Mouse (Mus musculus) liver, embryonic 15.5 days (tissue): ENCODE measurements around the gene Serpina3b. TPM values are rescaled to one million over a fixed set of nuclear protein-coding genes. Genes with fewer than 3 reads are reported as not detected.

ENCODE experiments used
- ATAC-seq: fragments of 200-750 bp; cut with Nextera tagmentation; 2 replicates; pipeline ENCODE4 v1.8.0; 2017; ENCODE audit warnings: moderate number of reproducible peaks, mild to moderate bottlenecking, moderate library complexity; ENCODE audit not compliant: insufficient read depth
- H3K27ac ChIP-seq: fragments of 300-500 bp; sonication (generic); replicated peaks from 2 replicates; pipeline ENCODE4 v1.5.1; 2015; ENCODE audit warnings: mild to moderate bottlenecking, inconsistent platforms
- H3K27me3 ChIP-seq: fragments of 300-500 bp; sonication (generic); 2 replicates; pipeline ENCODE4 v1.6.1; 2015; ENCODE audit warnings: mild to moderate bottlenecking, inconsistent platforms
- H3K36me3 ChIP-seq: fragments of 300-500 bp; sonication (generic); replicated peaks from 2 replicates; pipeline ENCODE4 v1.6.1; 2015; ENCODE audit warnings: moderate library complexity, mild to moderate bottlenecking, inconsistent platforms
- H3K4me1 ChIP-seq: fragments of 300-500 bp; sonication (generic); replicated peaks from 2 replicates; pipeline ENCODE4 v1.6.1; 2015; ENCODE audit warnings: inconsistent platforms
- H3K4me2 ChIP-seq: fragments of 300-500 bp; sonication (generic); 2 replicates; pipeline ENCODE4 v1.6.1; 2015; ENCODE audit warnings: moderate library complexity, mild to moderate bottlenecking, inconsistent platforms
- H3K4me3 ChIP-seq: fragments of 300-500 bp; sonication (generic); replicated peaks from 2 replicates; pipeline ENCODE4 v1.5.1; 2015; ENCODE audit warnings: mild to moderate bottlenecking, inconsistent platforms
- H3K9ac ChIP-seq: fragments of 300-500 bp; sonication (generic); 2 replicates; pipeline ENCODE4 v1.6.1; 2015; ENCODE audit warnings: moderate library complexity, mild to moderate bottlenecking, inconsistent platforms
- H3K9me3 ChIP-seq: fragments of 300-500 bp; sonication (generic); replicated peaks from 2 replicates; pipeline ENCODE4 v1.6.1; 2016; ENCODE audit warnings: inconsistent platforms
- WGBS: fragments of 180-500 bp; shearing (Covaris S2); methylation state at CpG from one replicate; pipeline ENCODE4 v1.1.7; 2015; ENCODE audit warnings: mixed read lengths; ENCODE audit not compliant: insufficient replicate concordance; 5-methylcytosine and 5-hydroxymethylcytosine counted together
- polyA plus RNA-seq: library from polyadenylated mRNA; unstranded; fragments of >200 nt; fragmentation: Nextera tagmentation; extraction: Ambion mirVana; gene quantifications from 2 replicates; pipeline ENCODE4 v1.2.1, GENCODE M21; 2015

The Serpina3b gene
- polyA plus RNA-seq, 1 experiment from 2014 or later = 0.13 TPM

DNA sequence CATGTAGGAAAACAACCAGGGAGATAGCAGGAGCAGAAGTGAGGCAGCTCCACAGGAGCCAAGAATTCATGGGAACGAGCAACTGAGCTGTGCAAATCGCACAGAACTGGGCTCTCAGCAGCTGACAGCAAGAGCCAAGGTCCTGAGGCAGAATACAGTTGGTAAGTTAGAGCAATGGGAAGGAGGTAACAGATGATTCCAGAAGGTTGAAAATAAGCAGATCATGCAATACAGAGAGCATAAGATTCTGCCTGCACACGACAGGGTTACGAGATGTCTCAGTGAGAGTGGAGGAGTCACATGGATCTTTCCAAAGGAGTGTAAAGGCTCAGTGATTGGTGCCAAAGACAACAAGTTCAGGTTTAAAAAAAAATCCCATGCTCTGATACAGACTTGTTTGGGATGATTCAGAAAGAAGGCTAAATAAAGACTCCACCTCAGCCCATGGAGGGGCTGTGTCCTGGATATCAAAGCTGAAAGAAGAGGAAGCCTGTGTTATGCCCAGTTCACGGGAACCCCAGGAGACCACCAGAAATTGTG is 2.7 kb upstream of the Serpina3b start:
- Histone ChIP-seq H3K27me3 (no peaks in the 10 kb centered on the region), H3K9me3 (no peaks in the 10 kb centered on the region), H3K4me3 (no peak overlapping the region), H3K4me1 (no peaks in the 10 kb centered on the region), H3K36me3 (no peaks in the 10 kb centered on the region), H3K4me2 (no peak overlapping the region), H3K9ac (no peak overlapping the region), H3K27ac (no peak overlapping the region)
- 61% methylated on average over 5 of the region's 5 CpGs for WGBS
- no peak for ATAC-seq

DNA sequence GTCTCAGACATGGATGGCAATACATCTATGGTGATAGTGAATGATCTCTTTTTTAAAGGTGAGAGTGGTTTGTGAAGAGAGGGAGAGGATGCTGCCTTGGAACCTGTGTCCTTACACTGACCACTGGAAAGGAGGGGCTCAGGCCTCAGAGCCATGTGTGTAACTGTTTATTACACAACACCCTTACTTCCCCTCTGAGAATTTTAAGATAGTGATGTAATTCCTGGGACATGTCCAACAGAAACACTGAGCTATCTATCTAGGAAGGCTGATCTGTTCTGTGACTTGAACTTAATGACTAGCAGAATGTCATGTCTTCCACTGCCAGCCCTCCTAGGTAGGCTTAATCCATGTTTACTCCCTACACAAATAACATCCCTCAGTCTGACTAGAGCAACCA is 3.2 kb downstream of the Serpina3b start:
- no peak overlapping the region for H3K27ac ChIP-seq
- H3K36me3 ChIP-seq = no peaks in the 10 kb centered on the region
- ATAC-seq = no peak
- H3K9ac ChIP-seq = no peak overlapping the region
- no peaks in the 10 kb centered on the region for H3K4me1 ChIP-seq
- no peaks in the 10 kb centered on the region for H3K27me3 ChIP-seq
- H3K4me2 ChIP-seq = no peak overlapping the region
- H3K9me3 ChIP-seq = no peaks in the 10 kb centered on the region
- no peak overlapping the region for H3K4me3 ChIP-seq

GRCm38 (mm10) chr12:104138216-104138615 is 10.4 kb downstream of the Serpina3b start:
- H3K9ac ChIP-seq = no peak overlapping the region
- H3K4me2 ChIP-seq = no peak overlapping the region
- 48% methylated on average over 2 of the region's 2 CpGs for WGBS
- no peaks in the 10 kb centered on the region for H3K4me1 ChIP-seq
- H3K9me3 ChIP-seq = no peaks in the 10 kb centered on the region
- ATAC-seq = no peak
- H3K36me3 ChIP-seq = no peaks in the 10 kb centered on the region
- H3K27ac ChIP-seq = no peak overlapping the region
- no peaks in the 10 kb centered on the region for H3K27me3 ChIP-seq
- no peak overlapping the region for H3K4me3 ChIP-seq

DNA sequence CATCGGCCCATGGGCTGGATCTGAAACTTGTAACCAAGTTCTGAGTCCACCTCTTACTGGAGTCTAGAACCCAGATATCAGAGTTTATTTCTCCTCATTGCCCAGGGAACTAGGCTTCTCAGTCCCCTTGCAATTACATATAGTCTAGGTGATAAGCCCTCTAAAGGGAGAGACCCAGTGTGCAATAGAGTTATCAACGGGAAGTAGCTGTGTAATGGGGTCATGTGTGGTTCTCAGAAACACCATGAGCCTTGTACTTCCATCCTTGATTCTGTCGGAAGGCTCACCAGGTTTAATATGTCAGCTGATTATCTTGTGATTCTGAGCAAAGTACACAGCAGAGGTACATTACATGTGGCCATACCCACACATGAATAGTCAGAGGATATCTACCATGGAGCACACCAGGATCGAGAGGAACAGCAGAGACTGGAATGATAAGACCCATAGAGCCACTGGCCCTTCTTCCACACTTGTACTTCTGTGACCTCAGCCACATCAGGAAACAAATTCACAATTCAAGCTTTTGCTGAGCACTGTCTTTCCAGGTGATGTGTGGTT is 12.8 kb downstream of the Serpina3b start:
- Histone ChIP-seq H3K36me3 (no peaks in the 10 kb centered on the region), H3K4me1 (no peaks in the 10 kb centered on the region), H3K27me3 (no peaks in the 10 kb centered on the region), H3K4me3 (no peak overlapping the region), H3K9me3 (no peaks in the 10 kb centered on the region), H3K27ac (no peak overlapping the region), H3K4me2 (no peak overlapping the region), H3K9ac (no peak overlapping the region)
- no peak for ATAC-seq
- WGBS = 62% methylated on average over 4 of the region's 4 CpGs

DNA sequence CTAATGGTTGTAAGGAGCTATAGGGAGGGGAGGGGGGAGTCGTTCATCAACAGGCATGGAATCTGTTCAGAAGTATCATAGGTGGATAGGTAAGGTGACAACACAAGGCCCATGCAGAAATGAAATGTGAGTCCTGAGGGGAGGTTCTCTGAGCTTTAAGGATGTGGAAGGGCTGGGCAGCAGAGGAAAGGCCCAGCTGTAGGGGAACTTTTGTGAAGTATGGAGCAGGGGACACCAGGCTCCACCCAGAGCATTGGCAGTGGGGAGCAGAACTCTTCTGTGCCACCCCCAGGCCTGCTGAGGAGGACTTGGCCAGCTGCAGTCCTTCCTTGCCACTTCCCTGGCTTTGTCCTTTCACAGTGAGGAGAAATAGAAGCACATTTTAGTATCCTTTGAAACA is 13.7 kb downstream of the Serpina3b start:
- H3K36me3 ChIP-seq = no peaks in the 10 kb centered on the region
- no peak overlapping the region for H3K4me3 ChIP-seq
- ATAC-seq = no peak
- no peaks in the 10 kb centered on the region for H3K4me1 ChIP-seq
- H3K9ac ChIP-seq = no peak overlapping the region
- no peak overlapping the region for H3K27ac ChIP-seq
- H3K4me2 ChIP-seq = no peak overlapping the region
- no peaks in the 10 kb centered on the region for H3K27me3 ChIP-seq
- H3K9me3 ChIP-seq = no peaks in the 10 kb centered on the region
- WGBS = 47% methylated on average over 1 of the region's 1 CpGs

DNA sequence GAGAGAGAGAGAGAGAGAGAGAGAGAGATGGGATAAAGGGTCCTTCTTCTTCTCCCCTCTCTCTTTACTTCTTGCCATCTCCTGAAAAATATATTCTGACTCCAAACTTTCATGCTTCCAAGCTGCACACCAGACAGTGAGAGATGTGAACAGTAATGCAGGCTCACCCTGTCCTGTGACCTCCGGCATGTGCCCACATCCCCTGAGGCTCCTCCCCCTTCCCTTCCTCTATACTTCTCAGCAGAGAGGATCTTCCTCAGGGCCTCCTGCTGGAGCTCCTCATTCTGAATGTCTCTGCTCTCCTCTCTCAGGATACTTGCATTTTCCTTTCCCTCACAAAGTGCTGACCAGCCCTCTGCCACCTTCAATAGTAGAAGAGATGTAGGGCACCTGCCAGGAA is 14.6 kb downstream of the Serpina3b start:
- Histone ChIP-seq H3K4me3 (no peak overlapping the region), H3K36me3 (no peaks in the 10 kb centered on the region), H3K27ac (no peak overlapping the region), H3K9me3 (no peaks in the 10 kb centered on the region), H3K9ac (no peak overlapping the region), H3K4me1 (no peaks in the 10 kb centered on the region), H3K4me2 (no peak overlapping the region), H3K27me3 (no peaks in the 10 kb centered on the region)
- no peak for ATAC-seq
- WGBS = 19% methylated on average over 1 of the region's 1 CpGs

DNA sequence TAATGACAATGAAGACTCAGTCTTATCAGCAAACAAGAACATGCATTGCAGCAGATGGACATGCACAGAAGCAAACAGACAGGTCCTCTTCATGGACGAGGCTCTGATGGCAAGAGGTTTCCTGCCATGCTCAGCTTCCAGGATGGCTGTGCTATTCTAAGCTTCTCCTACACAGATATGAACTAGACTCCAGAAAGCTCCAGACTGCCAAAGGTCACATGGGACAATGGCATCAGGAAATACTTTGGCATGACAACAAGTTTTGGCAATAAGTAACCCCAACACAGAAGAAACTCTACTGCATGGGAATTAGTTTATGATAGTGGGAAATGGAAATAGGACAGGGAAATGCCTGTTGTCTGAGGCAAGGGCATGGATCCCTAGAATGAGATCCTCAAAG is 15.5 kb downstream of the Serpina3b start:
- Histone ChIP-seq H3K4me2 (no peak overlapping the region), H3K36me3 (no peaks in the 10 kb centered on the region), H3K27ac (no peak overlapping the region), H3K9ac (no peak overlapping the region), H3K4me1 (no peaks in the 10 kb centered on the region), H3K4me3 (no peak overlapping the region), H3K27me3 (no peaks in the 10 kb centered on the region), H3K9me3 (no peaks in the 10 kb centered on the region)
- no peak for ATAC-seq
- WGBS = 40% methylated on average over 1 of the region's 1 CpGs

GRCm38 (mm10) chr12:104145571-104145970 is 17.8 kb downstream of the Serpina3b start:
- H3K36me3 ChIP-seq = no peaks in the 10 kb centered on the region
- ATAC-seq = no peak

GRCm38 (mm10) chr12:104151989-104152388 is 24.2 kb downstream of the Serpina3b start:
- no peaks in the 10 kb centered on the region for H3K4me1 ChIP-seq
- no peak for ATAC-seq

More at GRCm38 (mm10) chr12:104145571-104145970, 17.8 kb downstream of the Serpina3b start:
- H3K27ac ChIP-seq = no peak overlapping the region
- H3K4me2 ChIP-seq = no peak overlapping the region
- H3K9me3 ChIP-seq = no peaks in the 10 kb centered on the region
- no peaks in the 10 kb centered on the region for H3K4me1 ChIP-seq
- no peaks in the 10 kb centered on the region for H3K27me3 ChIP-seq
- no peak overlapping the region for H3K4me3 ChIP-seq
- WGBS = 38% methylated on average over 2 of the region's 2 CpGs
- H3K9ac ChIP-seq = no peak overlapping the region

DNA sequence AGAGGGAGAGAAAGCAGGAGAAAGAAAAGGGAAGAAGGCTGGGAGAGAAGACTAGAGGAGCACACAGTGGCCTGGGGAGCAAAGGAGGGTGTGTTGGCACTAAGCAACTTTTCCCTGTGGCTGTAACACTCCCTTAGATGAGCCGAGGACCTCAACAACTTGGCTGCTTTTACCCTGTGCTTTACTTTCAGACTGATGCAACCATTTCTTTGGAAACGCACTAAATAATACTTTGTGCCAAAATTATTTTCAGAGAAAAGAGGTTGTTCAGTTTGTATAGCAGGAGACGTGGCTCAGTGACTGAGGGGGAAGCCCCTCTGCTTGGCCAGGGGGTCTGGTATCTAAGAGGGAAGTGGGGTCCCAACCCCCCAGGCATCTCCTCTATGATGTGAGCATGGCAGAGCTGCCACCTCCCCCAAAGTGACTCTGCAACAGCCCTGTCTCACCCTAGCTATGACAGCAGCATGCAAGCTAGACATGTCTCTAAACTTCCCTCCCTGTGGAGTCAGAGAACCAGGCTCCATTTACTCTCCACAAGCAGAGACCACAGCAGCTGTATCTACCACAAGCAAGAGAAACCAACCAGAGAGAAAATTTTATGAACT is 25.3 kb downstream of the Serpina3b start:
- Histone ChIP-seq H3K4me3 (no peak overlapping the region), H3K36me3 (no peaks in the 10 kb centered on the region), H3K27me3 (no peaks in the 10 kb centered on the region), H3K9ac (no peak overlapping the region), H3K9me3 (no peaks in the 10 kb centered on the region), H3K27ac (no peak overlapping the region), H3K4me2 (no peak overlapping the region), H3K4me1 (no peaks in the 10 kb centered on the region)
- 47% methylated on average over 3 of the region's 3 CpGs for WGBS
- ATAC-seq = no peak

More at GRCm38 (mm10) chr12:104151989-104152388, 24.2 kb downstream of the Serpina3b start:
- Histone ChIP-seq H3K9me3 (no peaks in the 10 kb centered on the region), H3K4me3 (no peak overlapping the region), H3K27me3 (no peaks in the 10 kb centered on the region), H3K36me3 (no peaks in the 10 kb centered on the region), H3K27ac (no peak overlapping the region), H3K9ac (no peak overlapping the region), H3K4me2 (no peak overlapping the region)
- 55% methylated on average over 2 of the region's 2 CpGs for WGBS

DNA sequence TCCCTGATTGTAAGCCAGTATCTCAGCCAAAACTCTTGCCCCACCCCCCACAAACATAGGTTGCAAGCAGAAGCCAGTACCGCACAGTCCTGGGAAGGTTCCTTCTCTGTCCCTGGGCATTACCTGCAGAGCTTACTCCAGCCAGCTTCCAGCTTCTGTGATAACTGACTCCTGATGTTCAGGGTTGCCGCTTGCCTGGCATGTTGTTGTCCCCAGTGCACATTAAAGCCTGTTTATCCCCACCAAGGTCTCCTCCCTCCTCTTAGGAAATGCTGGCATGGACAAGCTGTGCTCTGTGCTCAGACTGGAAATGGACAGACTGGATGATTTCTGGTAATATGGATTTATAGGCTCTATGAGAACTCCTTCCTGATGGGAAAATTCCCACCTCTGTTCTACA is 25.9 kb downstream of the Serpina3b start, which contains the start of gene Serpina3c:
TSS of gene Serpina3c (minus strand) at position 215 of the 400 bp plus-strand sequence.
- Histone ChIP-seq H3K36me3 (no peaks in the 10 kb centered on the region), H3K9ac (no peak within 1 kb of the TSS), H3K9me3 (no peaks in the 10 kb centered on the region), H3K4me2 (no peak within 1 kb of the TSS), H3K4me3 (no peak within 1 kb of the TSS), H3K4me1 (no peaks in the 10 kb centered on the region), H3K27ac (no peak within 1 kb of the TSS), H3K27me3 (no peaks in the 10 kb centered on the region)
- WGBS = 79% methylated on average over 2 of the region's 2 CpGs
- ATAC-seq = no peak

- Histone ChIP-seq H3K4me3 (no peak overlapping the region), H3K27ac (no peak overlapping the region), H3K27me3 (no peaks in the 10 kb centered on the region), H3K36me3 (no peaks in the 10 kb centered on the region), H3K9me3 (no peaks in the 10 kb centered on the region), H3K9ac (no peak overlapping the region), H3K4me1 (no peaks in the 10 kb centered on the region), H3K4me2 (no peak overlapping the region)
- 38% methylated on average over 3 of the region's 3 CpGs for WGBS
- ATAC-seq = no peak
These were observed 47.0 kb downstream of the Serpina3b start for GRCm38 (mm10) chr12:104174747-104175146.
